Mouse (Mus musculus) lung, embryonic 16.5 days (tissue): Measurements from ENCODE around the gene Rnf215. TPM values are rescaled to one million over a fixed set of nuclear protein-coding genes. Genes with fewer than 3 reads are reported as not detected.
A peak's percentile ranks its signal among the peaks of the same experiment; 100 is the strongest.

Source experiments
- microRNA-seq: library from miRNA; unstranded; fragments of <30 nt; microRNA quantifications from one replicate; pipeline ENCODE4, GENCODE M21; 2016
- polyA plus RNA-seq: library from polyadenylated mRNA; unstranded; fragments of >200 nt; fragmentation: Nextera tagmentation; extraction: Ambion mirVana; gene quantifications from 2 replicates; pipeline ENCODE4 v1.2.1, GENCODE M21; 2015

Rnf215 gene
- polyA plus RNA-seq, 1 experiment from 2014 or later = 35.7 TPM

Small RNA genes lying within 50 kb of the gene (microRNA-seq; reads per million reads assigned to microRNA genes)
- gene Mir3060 = 5.9 reads per million, percentile 19 among the genes with 10 or more reads in this experiment

Other genes starting within 250 kb of the Rnf215 start
- gene 4921536K21Rik, start 240.1 kb upstream of the Rnf215 start, polyA plus RNA-seq = 0.47 and 0.79 TPM in 2 replicates
- gene Dusp18, start 240.0 kb upstream of the Rnf215 start, polyA plus RNA-seq = 11.7 and 12.6 TPM in 2 replicates
- 3.5 and 4.4 TPM in 2 replicates for gene Slc35e4, start 220.5 kb upstream of the Rnf215 start, polyA plus RNA-seq
- 69.7 and 70.1 TPM in 2 replicates for gene Tcn2, start 203.0 kb upstream of the Rnf215 start, polyA plus RNA-seq
- 76.6 and 78.0 TPM in 2 replicates for gene Pes1, start 171.2 kb upstream of the Rnf215 start, polyA plus RNA-seq
- gene 4930556J24Rik, start 158.4 kb upstream of the Rnf215 start, polyA plus RNA-seq = 0.24 and 0.38 TPM in 2 replicates
- gene Gal3st1, start 151.6 kb upstream of the Rnf215 start, polyA plus RNA-seq = 9.5 and 10.0 TPM in 2 replicates
- 24.1 and 29.7 TPM in 2 replicates for gene Sec14l4, start 103.7 kb upstream of the Rnf215 start, polyA plus RNA-seq
- 41.5 and 63.9 TPM in 2 replicates for gene Sec14l3, start 70.4 kb upstream of the Rnf215 start, polyA plus RNA-seq
- gene Mtfp1, start 39.8 kb upstream of the Rnf215 start, polyA plus RNA-seq = 9.5 and 9.6 TPM in 2 replicates
- gene Sec14l2, start 11.8 kb upstream of the Rnf215 start, polyA plus RNA-seq = 2.9 and 3.3 TPM in 2 replicates
- 9.2 and 11.4 TPM in 2 replicates for gene Ccdc157, start 25.1 kb downstream of the Rnf215 start, polyA plus RNA-seq
- gene Sf3a1, start 25.1 kb downstream of the Rnf215 start, polyA plus RNA-seq = 42.1 and 48.9 TPM in 2 replicates
- gene Tbc1d10a, start 51.6 kb downstream of the Rnf215 start, polyA plus RNA-seq = 30.5 and 34.3 TPM in 2 replicates
- gene Castor1, start 83.0 kb downstream of the Rnf215 start, polyA plus RNA-seq = 6.5 and 9.1 TPM in 2 replicates
- 0.25 and 0.28 TPM in 2 replicates for gene Osm, start 101.2 kb downstream of the Rnf215 start, polyA plus RNA-seq
- 0.44 and 0.68 TPM in 2 replicates for gene Lif, start 122.4 kb downstream of the Rnf215 start, polyA plus RNA-seq